In the genomic region with DNA sequence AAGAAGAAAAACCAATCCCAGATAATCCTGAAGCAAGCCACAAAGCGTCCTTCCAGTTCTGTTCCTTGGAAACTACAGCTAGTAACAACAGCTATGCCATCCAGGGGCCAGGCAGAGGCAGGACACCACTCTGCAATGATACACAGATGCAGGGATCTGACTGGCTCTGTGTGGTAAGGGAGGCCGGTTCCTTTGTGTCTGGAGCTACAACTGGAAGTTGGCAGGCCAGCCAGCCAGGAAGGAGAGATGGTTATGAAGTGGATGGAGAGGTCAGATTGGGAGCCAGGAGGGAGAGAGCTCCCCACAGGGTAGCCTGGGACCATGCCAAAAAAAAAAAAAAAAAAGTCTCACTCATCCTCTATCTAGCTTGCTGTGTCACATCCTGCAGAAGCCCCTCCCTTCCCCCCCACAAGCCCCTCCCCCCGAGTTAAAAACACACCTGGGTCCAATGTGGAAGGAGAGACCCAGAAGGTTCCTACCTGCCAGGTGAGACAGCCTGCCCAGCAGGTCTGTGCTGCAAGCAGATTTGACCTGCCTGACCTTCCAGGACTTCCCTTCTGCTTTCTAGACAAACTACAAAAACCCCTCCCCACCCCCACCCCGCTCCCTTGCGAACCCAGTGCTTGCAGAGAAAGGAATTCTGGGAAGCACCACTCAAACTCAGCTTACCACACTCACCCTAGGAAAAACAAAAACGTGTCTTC, we compare ENCODE assay signal across 15 mouse cellular contexts. TPM values are rescaled to one million over a fixed set of nuclear protein-coding genes. Genes with fewer than 3 reads are reported as not detected.
"Had no signal": no experiment of that assay in that cellular context is flagged by ENCODE, and none has a peak within 500 bp of the region (broad histone marks: within the 10 kb centered on the region; RNA-seq: fewer than 3 reads in every experiment).

No protein-coding gene starts in this region.

- H3K4me1 ChIP-seq: liver, embryonic 13.5 days; midbrain, embryonic 12.5 days had no signal

- H3K27ac ChIP-seq: kidney, embryonic 15.5 days; limb, embryonic 12.5 days; liver, embryonic 13.5 days; macrophage; midbrain, embryonic 12.5 days; stomach, embryonic 15.5 days had no signal

- DNase-seq: kidney, postnatal 14 days; liver; liver, embryonic 13.5 days; liver, postnatal 0 days; thymus, postnatal 36 days had no signal

- H3K4me2 ChIP-seq: kidney, embryonic 15.5 days; limb, embryonic 12.5 days; liver, embryonic 13.5 days; midbrain, embryonic 12.5 days; stomach, embryonic 15.5 days had no signal

- H3K4me3 ChIP-seq: kidney, embryonic 15.5 days; limb, embryonic 12.5 days; liver, embryonic 13.5 days; midbrain, embryonic 12.5 days; stomach, embryonic 15.5 days had no signal

- H3K9ac ChIP-seq: kidney, embryonic 15.5 days; limb, embryonic 12.5 days; liver, embryonic 13.5 days; liver, postnatal 0 days; midbrain, embryonic 12.5 days; stomach, embryonic 15.5 days had no signal

- H3K27me3 ChIP-seq: limb, embryonic 12.5 days; liver, embryonic 13.5 days; midbrain, embryonic 12.5 days; stomach, embryonic 15.5 days had no signal

- ATAC-seq: liver, postnatal 0 days had no signal

- H3K9me3 ChIP-seq: limb, embryonic 12.5 days; liver, embryonic 13.5 days; midbrain, embryonic 12.5 days; stomach, embryonic 15.5 days had no signal

- H3K36me3 ChIP-seq: kidney, embryonic 15.5 days; limb, embryonic 12.5 days; liver, embryonic 13.5 days; midbrain, embryonic 12.5 days; stomach, embryonic 15.5 days had no signal

RNA-seq across cellular contexts. Expression of a gene that starts 21.1 kb away (rescaled TPM):
- total RNA-seq: megakaryocyte-erythroid progenitor cell, adult 5-6 weeks; midbrain, postnatal 0 days had no signal
- polyA plus RNA-seq: limb, embryonic 12.5 days; liver, embryonic 13.5 days; macrophage had no signal

RNA-seq across cellular contexts. Expression of a gene that starts 39.2 kb away (rescaled TPM):
- total RNA-seq: left cerebral cortex, postnatal 25 days; megakaryocyte-erythroid progenitor cell, adult 5-6 weeks had no signal
- polyA plus RNA-seq: liver, embryonic 13.5 days; liver, postnatal 0 days; macrophage; midbrain, postnatal 0 days; neural tube, embryonic 14.5 days; testis, adult 2 months had no signal

RNA-seq across cellular contexts. Expression of a gene that starts 59.7 kb away (rescaled TPM):
- total RNA-seq: megakaryocyte-erythroid progenitor cell, adult 5-6 weeks had no signal
- polyA plus RNA-seq: macrophage had no signal
